Mouse (Mus musculus) NIH3T3 (cell line): Measurements from ENCODE around the gene Zyx.

ENCODE experiments used
- DNase-seq: peaks from one replicate; pipeline ENCODE4 v3.0.0-alpha.2; 2012; ENCODE audit warnings: low read depth

Gene Zyx

DNA sequence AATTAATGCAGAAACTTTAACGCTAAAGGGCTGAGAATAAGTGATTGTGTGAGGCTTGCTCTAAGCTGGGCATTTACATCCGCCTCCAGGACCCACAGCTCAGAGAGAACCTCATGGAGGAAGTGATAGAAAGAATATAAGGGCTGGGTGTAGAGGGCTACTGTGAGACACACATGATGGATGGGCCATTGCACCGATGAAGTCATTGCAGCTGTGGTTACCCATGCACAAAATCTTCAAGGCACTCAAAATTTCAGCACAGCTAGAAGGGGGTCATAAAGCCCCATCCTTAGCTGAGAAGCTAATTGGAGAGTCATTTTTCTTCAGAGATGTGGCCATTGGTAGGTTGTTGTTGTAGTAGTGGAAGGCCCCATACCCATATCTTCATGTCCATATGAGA, 48.9 kb downstream of the Zyx start:
- no peak for DNase-seq

DNA sequence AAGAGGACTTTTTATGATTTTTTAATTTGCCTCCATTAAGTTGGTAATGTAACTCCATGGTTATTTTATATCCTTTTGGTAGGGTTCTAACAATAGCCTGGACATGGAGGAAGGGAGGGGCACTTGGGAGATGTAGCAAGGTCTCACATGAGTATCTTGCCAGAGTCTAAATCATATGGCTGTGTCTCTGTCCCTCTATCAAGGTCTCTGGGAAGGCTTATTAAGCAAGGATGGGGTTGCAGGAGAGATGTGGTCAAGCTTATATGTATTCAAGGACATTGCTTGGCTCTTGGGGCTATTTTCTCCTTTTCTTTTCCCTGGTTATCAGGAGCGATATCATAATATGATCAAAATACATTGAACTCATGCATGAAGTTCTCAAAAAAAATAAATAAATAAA, 49.6 kb downstream of the Zyx start:
- no peak for DNase-seq

DNA sequence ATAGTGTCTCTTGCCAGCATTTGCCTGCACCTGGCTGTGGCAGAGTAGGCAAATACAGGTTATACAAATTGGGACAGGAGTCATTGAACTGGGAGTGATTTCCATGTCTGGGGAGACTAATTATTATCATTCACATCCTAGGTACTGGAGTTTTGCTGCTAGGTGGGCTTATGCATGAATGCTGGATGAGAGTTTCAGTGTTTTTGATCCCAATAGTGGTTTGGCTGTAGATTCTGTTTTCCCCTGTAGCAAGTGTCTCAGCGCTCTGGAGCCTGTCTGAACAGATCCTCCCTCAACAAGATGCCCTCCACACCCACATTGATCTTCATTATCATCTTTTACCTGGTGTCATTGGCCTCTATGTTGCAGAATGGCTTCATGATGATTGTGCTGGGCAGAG, 50.5 kb downstream of the Zyx start, which contains the start of gene Tas2r143:
TSS of gene Tas2r143 (plus strand) at position 301 of the 400 bp plus-strand sequence.
- no peak for DNase-seq

DNA sequence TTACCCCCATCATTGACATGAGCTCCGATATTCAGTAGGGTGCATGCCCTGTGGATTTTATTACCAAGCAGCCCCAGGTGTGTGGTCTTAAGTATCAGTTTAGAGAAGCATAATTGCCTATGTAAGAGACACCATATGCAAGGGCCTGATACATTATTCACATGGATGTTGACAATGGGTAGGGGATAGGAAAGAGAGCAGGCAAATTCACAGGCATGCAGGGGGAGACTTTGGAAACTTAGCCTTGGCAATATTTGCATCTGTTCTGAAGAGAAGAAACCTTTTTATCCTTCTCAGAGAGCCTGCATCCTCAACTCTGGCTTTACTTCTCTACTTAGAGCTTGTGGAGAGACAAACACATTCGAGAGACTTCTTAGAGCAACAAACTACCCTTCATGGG, 55.7 kb downstream of the Zyx start, which contains the start of gene Tas2r135:
TSS of gene Tas2r135 (plus strand) at position 301 of the 400 bp plus-strand sequence.
- no peak for DNase-seq
